Mouse (Mus musculus) liver, adult 2 months (tissue): ENCODE data around the gene Cntnap1.

ENCODE experiments used
- CTCF ChIP-seq: fragments of 200-500 bp; IDR thresholded peaks from 2 replicates; pipeline ENCODE4 v1.5.1; 2011; ENCODE audit warnings: low read depth, low read length, control low read depth
- POLR2A ChIP-seq: fragments of 200-500 bp; IDR thresholded peaks from 2 replicates; pipeline ENCODE4 v1.6.1; 2011; ENCODE audit warnings: low read length, control low read depth; ENCODE audit not compliant: insufficient read depth; ENCODE audit errors: extremely low read depth

- no peak for TF ChIP-seq CTCF
- no peak for TF ChIP-seq POLR2A
Measured at GRCm38 (mm10) chr11:101149178-101150105, 20.9 kb upstream of the Cntnap1 start.
